19 mouse cellular contexts compared by ENCODE assay signal in the genomic region with DNA sequence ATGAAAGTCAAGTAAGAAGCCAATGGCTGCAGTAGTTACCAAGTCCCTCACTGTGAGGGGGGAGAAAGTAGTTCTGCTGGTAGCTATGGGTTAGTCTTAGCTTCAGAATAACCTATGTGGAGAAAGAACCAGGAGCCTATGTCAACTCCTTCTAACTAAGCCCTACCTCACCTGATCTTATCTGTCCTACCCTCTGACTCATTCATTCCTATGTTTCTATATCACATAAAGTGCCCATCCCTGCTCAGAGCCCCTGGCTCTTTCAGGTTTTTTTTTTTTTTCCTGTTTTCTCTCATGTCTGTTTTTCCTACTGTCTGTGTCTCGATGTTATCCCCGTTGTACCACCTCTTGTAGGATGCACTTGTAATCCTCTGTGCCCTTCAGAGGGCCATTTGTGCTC.
"Had no signal": no experiment of that assay in that cellular context is flagged by ENCODE, and none has a peak within 500 bp of the region (broad histone marks: within the 10 kb centered on the region; RNA-seq: fewer than 3 reads in every experiment).

No protein-coding gene starts in this region.

- H3K9me3 ChIP-seq: midbrain, embryonic 12.5 days; neural tube, embryonic 13.5 days; neural tube, embryonic 15.5 days; stomach, embryonic 15.5 days had no signal

- H3K4me2 ChIP-seq: lung, embryonic 14.5 days; midbrain, embryonic 12.5 days; neural tube, embryonic 13.5 days; neural tube, embryonic 15.5 days; stomach, embryonic 15.5 days had no signal

- ATAC-seq: midbrain, embryonic 16.5 days had no signal

- H3K36me3 ChIP-seq: neural tube, embryonic 13.5 days; neural tube, embryonic 15.5 days; stomach, embryonic 15.5 days had no signal

- DNase-seq: lung, adult 18-20 months; lung, embryonic 14.5 days; lung, postnatal 10 days; lung, postnatal 4 days; midbrain, embryonic 14.5 days; retina, postnatal 1 day; right cerebral cortex, adult 18-20 months; right cerebral cortex, postnatal 25 days; right cerebral cortex, postnatal 4 days; thymus, adult 18-20 months; thymus, postnatal 14 days; thymus, postnatal 36 days had no signal

- H3K4me1 ChIP-seq: midbrain, embryonic 12.5 days; neural tube, embryonic 13.5 days; neural tube, embryonic 15.5 days; stomach, embryonic 15.5 days had no signal

- H3K27me3 ChIP-seq: midbrain, embryonic 12.5 days; neural tube, embryonic 13.5 days; neural tube, embryonic 15.5 days; stomach, embryonic 15.5 days had no signal

- H3K4me3 ChIP-seq: midbrain, embryonic 12.5 days; myocyte; neural tube, embryonic 13.5 days; neural tube, embryonic 15.5 days; stomach, embryonic 15.5 days had no signal

- H3K9ac ChIP-seq: liver, embryonic 14.5 days; lung, embryonic 14.5 days; midbrain, embryonic 12.5 days; neural tube, embryonic 13.5 days; neural tube, embryonic 15.5 days; stomach, embryonic 15.5 days had no signal

- H3K27ac ChIP-seq: liver, embryonic 14.5 days; midbrain, embryonic 12.5 days; neural tube, embryonic 13.5 days; neural tube, embryonic 15.5 days; stomach, embryonic 15.5 days had no signal
